Mouse (Mus musculus) hindbrain, postnatal 0 days (tissue): Measurements from ENCODE around the gene Aldh3b2. TPM values are rescaled to one million over a fixed set of nuclear protein-coding genes. Genes with fewer than 3 reads are reported as not detected.

ENCODE experiments used
- ATAC-seq: fragments of 200-750 bp; cut with Nextera tagmentation; 2 replicates; pipeline ENCODE4 v1.8.0; 2017; ENCODE audit warnings: mild to moderate bottlenecking, moderate TSS enrichment, moderate library complexity
- DNase-seq: peaks from one replicate; pipeline ENCODE4 v3.0.0-alpha.2; 2015; ENCODE audit warnings: low spot score
- H3K27ac ChIP-seq: fragments of 300-500 bp; sonication (generic); 2 replicates; pipeline ENCODE4 v1.5.1; 2014; ENCODE audit warnings: mild to moderate bottlenecking
- H3K27me3 ChIP-seq: fragments of 300-500 bp; sonication (generic); 2 replicates; pipeline ENCODE4 v1.6.1; 2014; ENCODE audit warnings: low read length, mixed read lengths; ENCODE audit not compliant: insufficient read depth
- H3K36me3 ChIP-seq: fragments of 300-500 bp; sonication (generic); 2 replicates; pipeline ENCODE4 v1.6.1; 2014; ENCODE audit warnings: low read length, mixed read lengths; ENCODE audit not compliant: insufficient read depth
- H3K4me1 ChIP-seq: fragments of 300-500 bp; sonication (generic); 2 replicates; pipeline ENCODE4 v1.6.1; 2014; ENCODE audit warnings: antibody characterized with exemption, low read length, mixed read lengths; ENCODE audit not compliant: insufficient read depth
- H3K4me2 ChIP-seq: fragments of 300-500 bp; sonication (generic); 2 replicates; pipeline ENCODE4 v1.6.1; 2014; ENCODE audit warnings: low read depth, mild to moderate bottlenecking, low read length, moderate library complexity, mixed read lengths
- H3K4me3 ChIP-seq: fragments of 300-500 bp; sonication (generic); 2 replicates; pipeline ENCODE4 v1.5.1; 2014; ENCODE audit warnings: low read length
- H3K9ac ChIP-seq: fragments of 300-500 bp; sonication (generic); replicated peaks from 2 replicates; pipeline ENCODE4 v1.6.1; 2014; ENCODE audit warnings: mild to moderate bottlenecking, low read length, moderate library complexity, mixed read lengths
- H3K9me3 ChIP-seq: fragments of 300-500 bp; sonication (generic); 2 replicates; pipeline ENCODE4 v1.6.1; 2016; ENCODE audit warnings: low read length, mixed read lengths
- CTCF ChIP-seq: IDR thresholded peaks from 2 replicates; pipeline ENCODE4 v1.5.1; 2016; ENCODE audit warnings: antibody characterized with exemption, control low read depth, low read depth
- WGBS: fragments of 180-500 bp; shearing (Covaris S2); extraction: QIAGEN DNeasy Blood & Tissue Kit; methylation state at CpG from one replicate; pipeline ENCODE4 v1.1.7; 2014; 5-methylcytosine and 5-hydroxymethylcytosine counted together
- polyA plus RNA-seq: library from polyadenylated mRNA; unstranded; fragments of >200 nt; fragmentation: Nextera tagmentation; extraction: Ambion mirVana; gene quantifications from 2 replicates; pipeline ENCODE4 v1.2.1, GENCODE M21; 2015
- total RNA-seq: library from RNA; depleted of rRNA; stranded (reverse); fragments of >200 nt; gene quantifications from 2 replicates; pipeline ENCODE4 v1.2.3, GENCODE M21; 2014

The Aldh3b2 gene
- total and polyA plus RNA-seq, 2 experiments from 2014 or later = 0.95 to 1.1 TPM

DNA sequence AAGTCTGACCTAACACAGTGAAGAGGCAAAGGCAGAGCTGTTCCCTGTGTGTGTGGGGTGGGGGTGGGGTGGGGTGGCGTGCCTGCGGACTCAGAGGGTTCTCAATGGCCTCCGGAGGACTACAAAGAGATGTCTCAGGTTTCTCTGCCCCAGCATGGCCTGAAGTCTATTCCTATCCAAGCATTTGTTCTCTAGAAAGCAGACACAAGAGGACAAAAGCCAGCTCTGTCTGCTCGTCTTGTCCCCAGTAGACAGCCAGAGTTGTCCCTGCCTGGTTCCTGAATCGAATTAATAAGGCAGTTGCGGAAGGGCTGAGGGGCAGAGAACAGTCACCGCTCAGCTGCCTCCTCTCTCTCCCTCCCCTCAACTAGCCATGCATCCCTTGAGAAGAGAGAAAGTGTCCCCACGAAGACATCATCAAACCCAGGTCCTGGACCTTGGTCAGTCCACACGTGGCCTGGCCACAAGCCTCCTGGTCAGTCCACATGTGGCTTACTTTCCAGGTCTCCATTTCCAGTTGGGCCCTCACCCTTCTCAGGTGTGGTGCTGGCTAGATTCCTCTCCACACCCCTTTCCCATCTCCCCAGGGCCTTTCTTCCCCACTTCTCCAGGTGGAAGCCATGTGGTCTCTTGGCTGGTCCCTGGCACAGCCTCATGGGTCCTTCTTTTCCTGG lies 11.5 kb downstream of the Aldh3b2 start:
- ATAC-seq (no peak), DNase-seq (no peak)
- WGBS = 35% methylated on average over 9 of the region's 9 CpGs
- H3K4me2 ChIP-seq = no peak overlapping the region
- peaks cover 5% of the 10 kb centered on the region; the same call in 1 of the 2 replicates for H3K4me1 ChIP-seq
- no peak overlapping the region for H3K27ac ChIP-seq
- no peaks in the 10 kb centered on the region for H3K36me3 ChIP-seq
- H3K9ac ChIP-seq = no peak overlapping the region
- H3K4me3 ChIP-seq = no peak overlapping the region
- H3K9me3 ChIP-seq = no peaks in the 10 kb centered on the region
- TF ChIP-seq CTCF = no peak
- H3K27me3 ChIP-seq = no peaks in the 10 kb centered on the region

DNA sequence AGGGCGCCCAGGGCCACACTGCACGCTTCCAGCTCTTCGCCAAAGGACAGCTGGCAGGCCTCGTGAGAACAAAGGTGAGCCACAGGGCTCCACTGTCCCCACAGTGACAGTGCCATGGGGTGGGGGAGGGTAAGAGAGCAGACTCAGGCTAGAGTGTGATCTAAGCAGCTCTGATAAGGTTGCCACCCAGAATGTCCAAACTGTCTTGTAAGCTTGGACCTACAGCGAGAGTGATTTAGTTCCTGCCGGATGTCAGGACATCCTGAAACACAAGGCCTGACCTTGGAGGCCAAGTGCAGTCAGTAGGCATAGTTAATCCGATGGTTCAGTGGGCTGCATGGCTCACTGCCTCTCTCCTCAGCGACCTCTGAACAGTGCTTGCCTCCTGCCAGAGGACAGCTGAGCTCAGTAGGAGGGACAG lies 13.1 kb downstream of the Aldh3b2 start:
- Histone ChIP-seq H3K4me2 (no peak overlapping the region), H3K36me3 (no peaks in the 10 kb centered on the region), H3K9me3 (no peaks in the 10 kb centered on the region), H3K27me3 (no peaks in the 10 kb centered on the region), H3K9ac (no peak overlapping the region), H3K4me1 (peaks cover 5% of the 10 kb centered on the region; the same call in 1 of the 2 replicates), H3K27ac (no peak overlapping the region; the same call in 1 of the 2 replicates), H3K4me3 (no peak overlapping the region)
- no peak for ATAC-seq
- no peak for TF ChIP-seq CTCF
- WGBS = 12% methylated on average over 8 of the region's 8 CpGs
- DNase-seq = no peak

DNA sequence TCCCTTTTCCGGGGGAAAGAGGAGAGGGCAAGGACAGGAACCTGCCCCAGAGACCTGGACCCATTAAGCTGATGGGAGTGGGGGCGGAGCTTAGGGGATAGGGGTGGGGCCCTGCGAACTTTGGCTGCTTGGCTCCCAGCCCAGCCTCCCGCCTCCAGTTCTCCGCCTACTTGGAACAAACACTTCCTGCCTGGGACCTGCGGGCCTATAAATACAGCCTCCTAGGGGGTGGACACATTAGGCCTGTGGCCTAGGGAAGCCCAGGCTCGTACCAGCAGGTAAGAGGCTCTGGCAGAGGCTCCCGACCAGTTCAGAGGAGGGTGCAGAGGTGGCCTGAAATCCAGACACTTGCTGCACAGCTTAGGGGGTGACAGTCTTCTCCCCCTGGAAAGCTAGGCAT lies 14.2 kb downstream of the Aldh3b2 start, which contains the start of gene Acy3:
Gene Acy3 (plus strand): TSS at position 237 of the 400 bp plus-strand sequence.
- Histone ChIP-seq H3K36me3 (no peaks in the 10 kb centered on the region), H3K9me3 (no peaks in the 10 kb centered on the region), H3K27ac (no peak within 1 kb of the TSS), H3K27me3 (no peaks in the 10 kb centered on the region), H3K4me2 (no peak within 1 kb of the TSS), H3K9ac (no peak within 1 kb of the TSS), H3K4me1 (0 out of 2 replicates have a peak, but pooled peaks cover 5% of the 10 kb centered on the region), H3K4me3 (no peak within 1 kb of the TSS)
- WGBS = 21% methylated on average over 8 of the region's 8 CpGs
- ATAC-seq (no peak), DNase-seq (peak; percentile 34)
- TF ChIP-seq CTCF = no peak

DNA sequence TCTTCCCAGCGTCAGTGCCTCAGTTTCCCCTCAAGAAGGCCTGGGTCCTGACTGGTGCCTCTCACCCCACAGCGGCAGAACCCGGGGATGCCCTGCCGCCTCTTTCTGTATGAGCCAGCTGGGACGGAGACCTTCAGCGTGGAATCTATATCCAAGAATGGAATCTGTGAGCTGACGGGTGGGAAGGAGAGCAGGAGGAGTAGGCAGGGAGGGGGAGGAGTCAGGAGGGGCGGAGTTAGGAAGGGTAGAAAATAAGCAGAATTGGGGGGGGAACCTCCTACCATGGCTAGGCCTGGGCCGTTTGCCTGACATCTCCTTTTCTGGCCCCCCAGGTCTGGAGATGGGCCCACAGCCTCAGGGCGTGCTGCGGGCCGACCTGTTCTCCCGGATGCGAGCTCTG lies 15.9 kb downstream of the Aldh3b2 start:
- Histone ChIP-seq H3K27me3 (no peaks in the 10 kb centered on the region), H3K4me1 (0 out of 2 replicates have a peak, but pooled peaks cover 5% of the 10 kb centered on the region), H3K4me3 (no peak overlapping the region), H3K27ac (no peak overlapping the region), H3K9me3 (no peaks in the 10 kb centered on the region), H3K4me2 (no peak overlapping the region), H3K36me3 (no peaks in the 10 kb centered on the region), H3K9ac (no peak overlapping the region)
- TF ChIP-seq CTCF = no peak
- ATAC-seq = no peak
- DNase-seq = no peak
- 93% methylated on average over 14 of the region's 14 CpGs for WGBS

DNA sequence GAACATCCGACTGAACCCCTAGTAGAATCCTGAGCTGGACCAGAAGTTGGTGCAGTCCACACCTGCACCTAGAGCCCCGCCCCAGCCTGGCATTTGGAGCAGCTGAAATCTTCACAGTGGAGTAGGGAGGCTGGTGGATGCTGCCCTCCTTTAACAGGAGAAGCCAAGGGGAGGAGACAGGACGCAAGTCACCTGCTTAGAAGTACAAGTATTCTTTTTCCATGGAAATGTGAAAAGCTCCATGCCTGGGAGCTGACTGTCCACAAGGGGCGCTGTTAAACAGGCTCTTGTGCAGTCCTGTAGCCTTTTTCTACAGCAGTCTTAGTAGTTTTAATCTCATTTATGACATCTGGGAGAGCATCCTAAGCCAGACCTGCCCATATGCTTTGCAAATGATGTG lies 16.6 kb downstream of the Aldh3b2 start:
- Histone ChIP-seq H3K9me3 (no peaks in the 10 kb centered on the region), H3K36me3 (no peaks in the 10 kb centered on the region), H3K4me1 (0 out of 2 replicates have a peak, but pooled peaks cover 4% of the 10 kb centered on the region), H3K4me2 (no peak overlapping the region), H3K4me3 (no peak overlapping the region), H3K27me3 (no peaks in the 10 kb centered on the region), H3K27ac (no peak overlapping the region), H3K9ac (no peak overlapping the region)
- ATAC-seq (no peak), DNase-seq (no peak)
- TF ChIP-seq CTCF = peak; percentile 34; the same call in 1 of the 2 replicates
- WGBS = 92% methylated on average over 4 of the region's 4 CpGs

DNA sequence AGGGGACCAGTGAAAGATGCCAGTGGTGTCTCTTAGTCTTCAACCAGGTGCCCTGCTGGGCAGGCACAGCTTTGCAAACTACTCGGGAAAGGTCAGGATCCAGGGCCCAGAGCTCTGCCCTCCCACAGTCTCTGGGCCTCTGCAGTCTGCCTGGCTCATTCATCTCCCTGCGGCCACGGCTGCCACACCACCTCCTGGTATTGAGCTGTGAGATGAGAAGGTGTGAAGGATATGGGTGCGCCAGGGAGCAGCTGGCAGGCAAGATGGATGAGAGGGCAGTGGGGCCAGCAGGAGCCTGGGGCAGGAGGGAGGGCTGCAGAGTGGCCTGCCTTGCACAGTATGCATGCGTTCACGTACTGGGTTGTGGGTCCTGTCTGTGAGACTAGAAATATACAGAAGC lies 18.7 kb downstream of the Aldh3b2 start:
- H3K9ac ChIP-seq = no peak overlapping the region
- H3K36me3 ChIP-seq = no peaks in the 10 kb centered on the region
- no peaks in the 10 kb centered on the region for H3K9me3 ChIP-seq
- DNase-seq = no peak
- 52% methylated on average over 6 of the region's 6 CpGs for WGBS
- H3K4me3 ChIP-seq = no peak overlapping the region
- H3K4me2 ChIP-seq = no peak overlapping the region
- H3K27me3 ChIP-seq = no peaks in the 10 kb centered on the region
- no peak overlapping the region for H3K27ac ChIP-seq
- H3K4me1 ChIP-seq = no peaks in the 10 kb centered on the region
- ATAC-seq = no peak
- TF ChIP-seq CTCF = no peak

DNA sequence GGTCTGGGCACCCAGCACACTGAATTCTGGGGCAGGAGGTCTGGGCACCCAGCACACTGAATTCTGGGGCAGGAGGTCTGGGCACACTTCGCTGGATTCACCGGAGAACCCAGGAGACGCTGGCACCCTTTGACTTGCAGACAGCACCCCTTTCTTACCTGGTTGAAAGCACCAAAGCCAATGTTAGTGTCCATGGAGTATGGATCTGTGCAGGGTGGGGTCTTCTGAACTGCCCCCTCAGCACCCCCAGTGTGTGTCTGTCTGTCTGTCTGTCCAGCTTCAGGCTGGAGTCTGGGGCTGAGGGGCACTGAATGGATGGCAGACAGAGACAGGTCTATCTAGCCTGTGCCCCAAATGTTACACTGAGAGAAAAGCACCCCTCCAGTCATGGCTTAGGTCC lies 19.4 kb downstream of the Aldh3b2 start:
- Histone ChIP-seq H3K36me3 (no peaks in the 10 kb centered on the region), H3K4me1 (no peaks in the 10 kb centered on the region), H3K4me3 (no peak overlapping the region), H3K27ac (no peak overlapping the region), H3K9ac (no peak overlapping the region), H3K9me3 (no peaks in the 10 kb centered on the region), H3K4me2 (no peak overlapping the region), H3K27me3 (no peaks in the 10 kb centered on the region)
- 90% methylated on average over 3 of the region's 3 CpGs for WGBS
- ATAC-seq (no peak), DNase-seq (no peak)
- no peak for TF ChIP-seq CTCF
